In the genomic region with DNA sequence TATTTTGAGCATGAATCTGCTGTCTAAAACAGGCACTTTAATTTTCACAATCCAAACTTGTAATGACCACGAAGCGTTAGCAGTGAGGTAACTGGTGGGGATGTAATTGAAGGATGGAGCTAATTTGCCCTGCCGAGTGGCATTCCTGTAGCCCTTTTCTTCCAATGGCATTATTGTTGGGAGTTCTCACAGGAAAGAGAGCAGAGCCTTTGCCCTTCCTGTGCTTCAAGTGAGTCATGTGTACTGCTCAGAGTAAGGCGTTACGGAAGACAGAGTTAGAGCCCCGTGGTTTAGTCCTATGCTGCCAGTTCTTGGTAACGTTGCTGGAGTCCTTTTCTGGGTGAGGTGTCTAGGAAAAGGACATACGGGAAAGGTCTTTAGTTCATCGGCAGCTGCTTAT, we compare ENCODE assay signal across 12 mouse cellular contexts. TPM values are rescaled to one million over a fixed set of nuclear protein-coding genes. Genes with fewer than 3 reads are reported as not detected.
DNase-seq lines count a peak whose midpoint lies in the region; ATAC-seq and TF ChIP-seq lines count a peak whose summit lies in the region.
"Had no signal": no experiment of that assay in that cellular context is flagged by ENCODE, and none has a peak within 500 bp of the region (broad histone marks: within the 10 kb centered on the region; RNA-seq: fewer than 3 reads in every experiment).

No protein-coding gene starts in this region.

- no peak for ATAC-seq in limb, embryonic 12.5 days (ENCODE audit: insufficient number of reproducible peaks, insufficient read depth, low FRiP score, low TSS enrichment, low read depth)
- no peak for ATAC-seq in liver, embryonic 16.5 days (ENCODE audit: low read depth)

- peaks cover 6% of the 10 kb centered on the region; the same call in 1 of the 2 replicates for H3K9me3 ChIP-seq in limb, embryonic 12.5 days
- H3K9me3 ChIP-seq in limb, embryonic 10.5 days (replicated peaks) = no peaks in the 10 kb centered on the region
- H3K9me3 ChIP-seq in liver, embryonic 16.5 days (replicated peaks; ENCODE audit: control insufficient read depth, low read length) = no peaks in the 10 kb centered on the region
- H3K9me3 ChIP-seq: neural tube, embryonic 12.5 days had no signal

- H3K9ac ChIP-seq in limb, embryonic 12.5 days (replicated peaks) = no peak overlapping the region
- H3K9ac ChIP-seq in liver, embryonic 16.5 days (ENCODE audit: low read depth, low read length) = 0 out of 2 replicates have a peak overlapping the region, but pooled peaks have one; percentile 9
- H3K9ac ChIP-seq: neural tube, embryonic 12.5 days had no signal

- H3K27me3 ChIP-seq in limb, embryonic 12.5 days = no peaks in the 10 kb centered on the region
- H3K27me3 ChIP-seq in limb, embryonic 10.5 days (ENCODE audit: low read depth, poor library complexity, severe bottlenecking) = no peaks in the 10 kb centered on the region
- H3K27me3 ChIP-seq in liver, embryonic 16.5 days (ENCODE audit: control insufficient read depth, insufficient read depth, low read depth, low read length) = no peaks in the 10 kb centered on the region
- H3K27me3 ChIP-seq: neural tube, embryonic 12.5 days had no signal

- H3K4me1 ChIP-seq in limb, embryonic 12.5 days (replicated peaks) = peaks cover 16% of the 10 kb centered on the region
- peaks cover 20% of the 10 kb centered on the region for H3K4me1 ChIP-seq in limb, embryonic 10.5 days
- peaks cover 41% of the 10 kb centered on the region for H3K4me1 ChIP-seq in liver, embryonic 16.5 days (ENCODE audit: control insufficient read depth, low read depth, low read length)

- H3K4me3 ChIP-seq in gastrocnemius, adult 2 months = peak overlapping the region; percentile 46
- H3K4me3 ChIP-seq in limb, embryonic 12.5 days (replicated peaks) = no peak overlapping the region
- H3K4me3 ChIP-seq in limb, embryonic 10.5 days = no peak overlapping the region
- no peak overlapping the region for H3K4me3 ChIP-seq in liver, embryonic 16.5 days (ENCODE audit: low read depth, low read length)
- H3K4me3 ChIP-seq: neural tube, embryonic 12.5 days had no signal

- no peak for DNase-seq in gastrocnemius, adult 2 months
- no peak for DNase-seq in gastrocnemius, postnatal 36 days
- DNase-seq in limb, embryonic 10.5 days (ENCODE audit: low spot score) = no peak
- peak; percentile 31 for DNase-seq in brain, adult 2 months (ENCODE audit: low read depth, low spot score)
- no peak for DNase-seq in gastrocnemius, adult 18-20 months (ENCODE audit: low spot score)
- DNase-seq in cerebellum, adult 9-11 months = no peak
- DNase-seq: gastrocnemius, postnatal 14 days; right cerebral cortex, postnatal 4 days; thymus, postnatal 14 days had no signal

- WGBS in limb, embryonic 12.5 days = 46% methylated on average over 9 of the region's 9 CpGs
- WGBS in limb, embryonic 10.5 days = 56% methylated on average over 9 of the region's 9 CpGs
- 44% methylated on average over 9 of the region's 9 CpGs for WGBS in liver, embryonic 16.5 days (ENCODE audit: insufficient replicate concordance)

- TF ChIP-seq CTCF in gastrocnemius, adult 2 months (IDR thresholded peaks at IDR 0.05) = no peak

- peak overlapping the region; percentile 82 for H3K27ac ChIP-seq in gastrocnemius, adult 2 months
- no peak overlapping the region for H3K27ac ChIP-seq in limb, embryonic 12.5 days
- no peak overlapping the region; the same call in 1 of the 2 replicates for H3K27ac ChIP-seq in limb, embryonic 10.5 days
- H3K27ac ChIP-seq in liver, embryonic 16.5 days (ENCODE audit: low read length) = peak overlapping the region; percentile 78
- H3K27ac ChIP-seq: neural tube, embryonic 12.5 days had no signal

- 0 out of 2 replicates have a peak overlapping the region, but pooled peaks have one; percentile 13 for H3K4me2 ChIP-seq in limb, embryonic 12.5 days
- no peak overlapping the region for H3K4me2 ChIP-seq in liver, embryonic 16.5 days (ENCODE audit: low read depth, low read length)
- H3K4me2 ChIP-seq: neural tube, embryonic 12.5 days had no signal

- intact Hi-C loops in gastrocnemius, adult 2 months (cut with DNase I) = no loop called here
- intact Hi-C loops in gastrocnemius, postnatal 36 days (cut with DNase I) = no loop called here

- peaks cover 13% of the 10 kb centered on the region for H3K36me3 ChIP-seq in limb, embryonic 12.5 days
- peaks cover 14% of the 10 kb centered on the region for H3K36me3 ChIP-seq in limb, embryonic 10.5 days
- peaks cover 13% of the 10 kb centered on the region for H3K36me3 ChIP-seq in liver, embryonic 16.5 days (ENCODE audit: control insufficient read depth, insufficient read depth)

RNA-seq across cellular contexts. Expression of a gene that starts 10.2 kb away (rescaled TPM):
- 10 to 100 TPM; 35.6 to 49.4 TPM for total RNA-seq in gastrocnemius, adult 2 months (2021)
- total RNA-seq in gastrocnemius, postnatal 36 days (2021) = 10 to 100 TPM; 34.2 to 42.7 TPM
- polyA plus RNA-seq in limb, embryonic 12.5 days (2016; fragmentation: Nextera tagmentation; extraction: Ambion mirVana) = 31.5 and 34.0 TPM in 2 replicates
- 17.6 and 22.5 TPM in 2 replicates for polyA plus RNA-seq in limb, embryonic 10.5 days (2016; fragmentation: Nextera tagmentation; extraction: Ambion mirVana)
- 42.6 and 44.4 TPM in 2 replicates for polyA plus RNA-seq in liver, embryonic 16.5 days (2015; fragmentation: Nextera tagmentation; extraction: Ambion mirVana)
- 10 to 100 TPM; 34.2 to 53.9 TPM for total RNA-seq in gastrocnemius, adult 18-20 months (2021)

Comparison
In these comparisons a context has a peak if more than half of its experiments do, and no peak if none do; other contexts are left out.
1. H3K27ac ChIP-seq: peak in gastrocnemius, adult 2 months (single experiment) and liver, embryonic 16.5 days (single experiment); none in limb, embryonic 12.5 days (single experiment) and limb, embryonic 10.5 days (single experiment).